Mouse (Mus musculus): ENCODE measurements at regions not wholly inside any gene's neighbourhood (a gene's known extent, or its start where the extent isn't known, plus 50 kb on each side); places are given as distances from the start of the nearest gene placed in this dataset.

DNA sequence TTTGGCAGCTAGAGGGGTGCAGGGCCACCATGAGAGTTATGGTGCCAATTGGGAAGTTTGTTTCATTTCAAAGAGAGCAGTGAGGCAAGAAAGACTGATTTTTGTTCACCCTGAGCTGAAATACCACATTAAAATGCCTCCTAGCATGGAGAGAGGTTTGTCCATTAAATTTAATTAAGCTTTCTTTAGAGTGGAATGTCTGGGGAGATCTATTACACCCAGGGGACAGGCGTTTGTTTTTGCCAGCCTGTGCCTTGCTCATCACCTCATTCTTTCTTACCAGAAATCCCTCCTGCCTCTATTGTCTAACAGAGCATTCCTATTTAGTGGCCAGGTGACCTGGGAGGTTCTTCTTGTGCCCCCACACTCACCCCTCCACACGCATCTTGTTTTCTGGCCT lies 55.2 kb upstream of the Rcn1 start:
- H3K4me2 ChIP-seq (replicated peaks), result no peak overlapping the region
- no peaks in the 10 kb centered on the region for H3K27me3 ChIP-seq (ENCODE audit: control insufficient read depth, insufficient read depth, low read length)
- H3K4me3 ChIP-seq (replicated peaks; ENCODE audit: low read length), result no peak overlapping the region
- 41% methylated on average over 2 of the region's 2 CpGs for WGBS
- DNase-seq (ENCODE audit: low spot score), result no peak
- H3K9me3 ChIP-seq (ENCODE audit: control insufficient read depth, low read length), result no peaks in the 10 kb centered on the region
- H3K9ac ChIP-seq, result no peak overlapping the region
- no peaks in the 10 kb centered on the region for H3K36me3 ChIP-seq (replicated peaks; ENCODE audit: control insufficient read depth, insufficient read depth)
- no peak for ATAC-seq (ENCODE audit: low FRiP score)
- no peak overlapping the region for H3K27ac ChIP-seq
- peaks cover 3% of the 10 kb centered on the region; the same call in 1 of the 2 replicates for H3K4me1 ChIP-seq (replicated peaks; ENCODE audit: control insufficient read depth, insufficient read depth, low read length)

GRCm38 (mm10) chr2:105454836-105455235 lies 55.7 kb upstream of the Rcn1 start:
- no peak for ATAC-seq (ENCODE audit: low FRiP score)
- no peaks in the 10 kb centered on the region for H3K9me3 ChIP-seq (ENCODE audit: control insufficient read depth, low read length)
- DNase-seq (ENCODE audit: low spot score), result no peak
- no peak overlapping the region for H3K27ac ChIP-seq
- peaks cover 3% of the 10 kb centered on the region; the same call in 1 of the 2 replicates for H3K4me1 ChIP-seq (replicated peaks; ENCODE audit: control insufficient read depth, insufficient read depth, low read length)
- H3K36me3 ChIP-seq (replicated peaks; ENCODE audit: control insufficient read depth, insufficient read depth), result no peaks in the 10 kb centered on the region
- H3K4me3 ChIP-seq (replicated peaks; ENCODE audit: low read length), result no peak overlapping the region
- no peaks in the 10 kb centered on the region for H3K27me3 ChIP-seq (ENCODE audit: control insufficient read depth, insufficient read depth, low read length)
- H3K9ac ChIP-seq, result no peak overlapping the region
- no peak overlapping the region for H3K4me2 ChIP-seq (replicated peaks)

DNA sequence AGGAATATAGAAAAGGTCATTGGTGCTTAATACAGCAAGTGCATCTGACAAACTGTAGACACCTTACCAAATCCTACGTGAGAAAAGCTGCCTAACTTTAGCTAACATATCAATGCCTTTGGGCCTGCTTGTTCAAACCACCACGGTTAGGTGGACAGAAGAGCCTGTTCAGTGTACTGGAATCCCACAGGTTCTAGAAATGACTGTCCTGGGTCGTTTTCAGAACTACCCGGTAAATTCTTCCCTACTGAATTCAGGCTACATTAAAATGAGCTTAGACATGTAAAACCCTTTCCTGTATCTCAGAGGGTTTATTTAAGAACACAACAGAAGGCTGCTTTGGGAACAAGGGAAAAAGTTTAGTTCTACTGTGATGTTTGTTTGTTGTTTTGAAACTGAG lies 59.5 kb upstream of the Rcn1 start:
- H3K4me3 ChIP-seq (replicated peaks; ENCODE audit: low read length), result no peak overlapping the region
- DNase-seq (ENCODE audit: low spot score), result no peak
- 89% methylated on average over 4 of the region's 4 CpGs for WGBS

GRCm38 (mm10) chr2:105459512-105459911 lies 60.4 kb upstream of the Rcn1 start:
- DNase-seq (ENCODE audit: low spot score), result no peak
- no peaks in the 10 kb centered on the region for H3K36me3 ChIP-seq (replicated peaks; ENCODE audit: control insufficient read depth, insufficient read depth)
- H3K4me3 ChIP-seq (replicated peaks; ENCODE audit: low read length), result no peak overlapping the region
- H3K9me3 ChIP-seq (ENCODE audit: control insufficient read depth, low read length), result no peaks in the 10 kb centered on the region
- ATAC-seq (ENCODE audit: low FRiP score), result no peak
- no peaks in the 10 kb centered on the region for H3K27me3 ChIP-seq (ENCODE audit: control insufficient read depth, insufficient read depth, low read length)
- 88% methylated on average over 9 of the region's 9 CpGs for WGBS
- peaks cover 2% of the 10 kb centered on the region; the same call in 1 of the 2 replicates for H3K4me1 ChIP-seq (replicated peaks; ENCODE audit: control insufficient read depth, insufficient read depth, low read length)
- no peak overlapping the region for H3K27ac ChIP-seq
- no peak overlapping the region for H3K4me2 ChIP-seq (replicated peaks)
- no peak overlapping the region for H3K9ac ChIP-seq

More for the DNA sequence above, 59.5 kb upstream of the Rcn1 start:
- Histone ChIP-seq H3K36me3 (replicated peaks; ENCODE audit: control insufficient read depth, insufficient read depth) (no peaks in the 10 kb centered on the region), H3K9me3 (ENCODE audit: control insufficient read depth, low read length) (no peaks in the 10 kb centered on the region), H3K27ac (no peak overlapping the region), H3K27me3 (ENCODE audit: control insufficient read depth, insufficient read depth, low read length) (no peaks in the 10 kb centered on the region), H3K9ac (no peak overlapping the region), H3K4me2 (replicated peaks) (no peak overlapping the region), H3K4me1 (replicated peaks; ENCODE audit: control insufficient read depth, insufficient read depth, low read length) (peaks cover 3% of the 10 kb centered on the region; the same call in 1 of the 2 replicates)
- ATAC-seq (ENCODE audit: low FRiP score), result no peak

- no peaks in the 10 kb centered on the region for H3K36me3 ChIP-seq (replicated peaks; ENCODE audit: control insufficient read depth, insufficient read depth)
- H3K4me3 ChIP-seq (replicated peaks; ENCODE audit: low read length), result no peak overlapping the region
- no peak for DNase-seq (ENCODE audit: low spot score)
- 91% methylated on average over 6 of the region's 6 CpGs for WGBS
- no peaks in the 10 kb centered on the region for H3K9me3 ChIP-seq (ENCODE audit: control insufficient read depth, low read length)
- no peak overlapping the region for H3K9ac ChIP-seq
- no peaks in the 10 kb centered on the region for H3K27me3 ChIP-seq (ENCODE audit: control insufficient read depth, insufficient read depth, low read length)
- H3K4me1 ChIP-seq (replicated peaks; ENCODE audit: control insufficient read depth, insufficient read depth, low read length), result no peaks in the 10 kb centered on the region
- H3K4me2 ChIP-seq (replicated peaks), result no peak overlapping the region
- no peak overlapping the region for H3K27ac ChIP-seq
- ATAC-seq (ENCODE audit: low FRiP score), result no peak
Measured at GRCm38 (mm10) chr2:105465630-105466029, 66.5 kb upstream of the Rcn1 start.

DNA sequence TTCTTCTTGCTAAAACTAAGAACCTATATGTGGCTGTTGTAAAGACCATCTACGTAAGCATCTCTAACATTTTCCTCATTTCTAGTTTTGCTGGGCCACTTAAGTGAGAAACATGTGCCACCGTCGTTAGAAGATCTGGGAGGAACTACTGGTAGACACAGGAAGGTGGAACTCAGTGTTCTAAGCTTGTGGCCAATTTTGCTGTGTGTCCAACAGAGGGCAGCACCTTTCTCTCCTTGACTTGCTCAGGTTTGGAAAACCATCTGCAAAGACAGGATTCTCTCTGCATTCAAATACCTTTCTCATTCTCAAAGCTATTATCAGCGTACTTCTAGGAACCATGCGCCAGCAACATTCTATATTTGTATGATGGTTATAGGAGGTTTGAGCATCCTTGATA lies 69.8 kb upstream of the Rcn1 start:
- no peak overlapping the region for H3K9ac ChIP-seq
- H3K4me3 ChIP-seq (replicated peaks; ENCODE audit: low read length), result no peak overlapping the region
- 41% methylated on average over 5 of the region's 5 CpGs for WGBS
- H3K27me3 ChIP-seq (ENCODE audit: control insufficient read depth, insufficient read depth, low read length), result no peaks in the 10 kb centered on the region
- H3K27ac ChIP-seq, result no peak overlapping the region
- H3K4me2 ChIP-seq (replicated peaks), result no peak overlapping the region
- H3K9me3 ChIP-seq (ENCODE audit: control insufficient read depth, low read length), result no peaks in the 10 kb centered on the region
- DNase-seq (ENCODE audit: low spot score) (peak; percentile 78), ATAC-seq (ENCODE audit: low FRiP score) (no peak)
- H3K4me1 ChIP-seq (replicated peaks; ENCODE audit: control insufficient read depth, insufficient read depth, low read length), result no peaks in the 10 kb centered on the region
- H3K36me3 ChIP-seq (replicated peaks; ENCODE audit: control insufficient read depth, insufficient read depth), result no peaks in the 10 kb centered on the region

GRCm38 (mm10) chr2:105476028-105476677 lies 77.0 kb upstream of the Rcn1 start:
- no peaks in the 10 kb centered on the region for H3K9me3 ChIP-seq (ENCODE audit: control insufficient read depth, low read length)
- 77% methylated on average over 7 of the region's 7 CpGs for WGBS
- H3K36me3 ChIP-seq (replicated peaks; ENCODE audit: control insufficient read depth, insufficient read depth), result no peaks in the 10 kb centered on the region
- no peaks in the 10 kb centered on the region for H3K27me3 ChIP-seq (ENCODE audit: control insufficient read depth, insufficient read depth, low read length)
- ATAC-seq (ENCODE audit: low FRiP score) (peak; percentile 40; the same call in 1 of the 2 replicates), DNase-seq (ENCODE audit: low spot score) (no peak)
- no peak overlapping the region for H3K27ac ChIP-seq
- H3K4me2 ChIP-seq (replicated peaks), result no peak overlapping the region
- no peaks in the 10 kb centered on the region for H3K4me1 ChIP-seq (replicated peaks; ENCODE audit: control insufficient read depth, insufficient read depth, low read length)
- H3K4me3 ChIP-seq (replicated peaks; ENCODE audit: low read length), result no peak overlapping the region
- no peak overlapping the region for H3K9ac ChIP-seq

GRCm38 (mm10) chr2:105481990-105482592 lies 83.0 kb upstream of the Rcn1 start:
- DNase-seq (ENCODE audit: low spot score) (no peak), ATAC-seq (ENCODE audit: low FRiP score) (no peak)
- H3K4me2 ChIP-seq (replicated peaks), result no peak overlapping the region
- no peaks in the 10 kb centered on the region for H3K4me1 ChIP-seq (replicated peaks; ENCODE audit: control insufficient read depth, insufficient read depth, low read length)
- H3K27me3 ChIP-seq (ENCODE audit: control insufficient read depth, insufficient read depth, low read length), result no peaks in the 10 kb centered on the region
- H3K4me3 ChIP-seq (replicated peaks; ENCODE audit: low read length), result no peak overlapping the region
- 68% methylated on average over 11 of the region's 11 CpGs for WGBS
- no peaks in the 10 kb centered on the region for H3K36me3 ChIP-seq (replicated peaks; ENCODE audit: control insufficient read depth, insufficient read depth)
- H3K9me3 ChIP-seq (ENCODE audit: control insufficient read depth, low read length), result no peaks in the 10 kb centered on the region
- H3K9ac ChIP-seq, result no peak overlapping the region
- H3K27ac ChIP-seq, result no peak overlapping the region

- no peak for ATAC-seq (ENCODE audit: low FRiP score)
- Histone ChIP-seq H3K4me2 (replicated peaks) (no peak overlapping the region), H3K27ac (no peak overlapping the region), H3K36me3 (replicated peaks; ENCODE audit: control insufficient read depth, insufficient read depth) (no peaks in the 10 kb centered on the region), H3K9ac (no peak overlapping the region), H3K27me3 (ENCODE audit: control insufficient read depth, insufficient read depth, low read length) (no peaks in the 10 kb centered on the region), H3K9me3 (ENCODE audit: control insufficient read depth, low read length) (no peaks in the 10 kb centered on the region), H3K4me3 (replicated peaks; ENCODE audit: low read length) (no peak overlapping the region), H3K4me1 (replicated peaks; ENCODE audit: control insufficient read depth, insufficient read depth, low read length) (no peaks in the 10 kb centered on the region)
- DNase-seq (ENCODE audit: low spot score), result no peak
- WGBS, result 80% methylated on average over 3 of the region's 3 CpGs
Measured at GRCm38 (mm10) chr2:105484496-105484895, 85.4 kb upstream of the Rcn1 start.
